Mouse (Mus musculus) embryonic facial prominence, embryonic 15.5 days (tissue): ENCODE results near the gene Lztr1. TPM values are rescaled to one million over a fixed set of nuclear protein-coding genes. Genes with fewer than 3 reads are reported as not detected.
"Not testable (repeated sequence)": the region's sequence is repeated elsewhere in the genome, so short reads cannot be mapped to it uniquely, and the experiment has no call there.

Source experiments
- ATAC-seq: fragments of 200-750 bp; cut with Nextera tagmentation; 2 replicates; pipeline ENCODE4 v1.8.0; 2017; ENCODE audit warnings: low read depth, moderate TSS enrichment; ENCODE audit not compliant: insufficient number of reproducible peaks, low FRiP score, low TSS enrichment
- H3K27ac ChIP-seq: fragments of 300-500 bp; sonication (generic); replicated peaks from 2 replicates; pipeline ENCODE4 v1.5.1; 2015; ENCODE audit warnings: mild to moderate bottlenecking, inconsistent platforms
- H3K27me3 ChIP-seq: fragments of 300-500 bp; sonication (generic); 2 replicates; pipeline ENCODE4 v1.6.1; 2015; ENCODE audit warnings: inconsistent platforms
- H3K36me3 ChIP-seq: fragments of 300-500 bp; sonication (generic); 2 replicates; pipeline ENCODE4 v1.6.1; 2015; ENCODE audit warnings: mild to moderate bottlenecking, inconsistent platforms
- H3K4me1 ChIP-seq: fragments of 300-500 bp; sonication (generic); 2 replicates; pipeline ENCODE4 v1.6.1; 2015; ENCODE audit warnings: inconsistent platforms
- H3K4me2 ChIP-seq: fragments of 300-500 bp; sonication (generic); replicated peaks from 2 replicates; pipeline ENCODE4 v1.6.1; 2015; ENCODE audit warnings: mild to moderate bottlenecking, inconsistent platforms
- H3K4me3 ChIP-seq: fragments of 300-500 bp; sonication (generic); replicated peaks from 2 replicates; pipeline ENCODE4 v1.5.1; 2015; ENCODE audit warnings: mild to moderate bottlenecking, inconsistent platforms
- H3K9ac ChIP-seq: fragments of 300-500 bp; sonication (generic); 2 replicates; pipeline ENCODE4 v1.6.1; 2015; ENCODE audit warnings: inconsistent platforms
- H3K9me3 ChIP-seq: fragments of 300-500 bp; sonication (generic); replicated peaks from 2 replicates; pipeline ENCODE4 v1.6.1; 2016; ENCODE audit warnings: inconsistent platforms
- WGBS: fragments of 180-500 bp; shearing (Covaris S2); methylation state at CpG from one replicate; pipeline ENCODE4 v1.1.7; 2015; 5-methylcytosine and 5-hydroxymethylcytosine counted together
- polyA plus RNA-seq: library from polyadenylated mRNA; unstranded; fragments of >200 nt; fragmentation: Nextera tagmentation; extraction: Ambion mirVana; gene quantifications from 2 replicates; pipeline ENCODE4 v1.2.1, GENCODE M21; 2015

Gene Lztr1
- polyA plus RNA-seq, 1 experiment from 2014 or later = 89.9 TPM

DNA sequence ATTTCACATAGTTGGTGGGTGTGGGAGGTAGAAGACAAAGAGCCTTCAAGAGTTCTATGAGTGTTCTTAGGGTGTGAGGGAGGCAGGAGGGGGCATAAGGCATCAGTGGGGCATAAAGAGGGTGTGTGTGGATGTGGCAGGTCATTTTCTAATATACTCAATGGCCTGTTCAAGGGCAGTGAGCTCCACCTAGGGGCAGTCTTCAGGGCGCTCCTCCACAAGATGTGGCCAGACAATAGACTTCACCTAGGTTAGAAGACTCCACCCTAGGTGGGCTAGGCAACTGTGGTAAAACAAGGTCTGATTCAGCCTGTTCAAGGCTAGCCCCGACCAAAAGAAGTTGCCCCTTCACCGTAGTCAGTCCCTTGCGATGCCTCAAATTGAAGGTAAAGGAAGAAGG, 23.8 kb downstream of the Lztr1 start:
- WGBS = 51% methylated on average over 4 of the region's 4 CpGs

DNA sequence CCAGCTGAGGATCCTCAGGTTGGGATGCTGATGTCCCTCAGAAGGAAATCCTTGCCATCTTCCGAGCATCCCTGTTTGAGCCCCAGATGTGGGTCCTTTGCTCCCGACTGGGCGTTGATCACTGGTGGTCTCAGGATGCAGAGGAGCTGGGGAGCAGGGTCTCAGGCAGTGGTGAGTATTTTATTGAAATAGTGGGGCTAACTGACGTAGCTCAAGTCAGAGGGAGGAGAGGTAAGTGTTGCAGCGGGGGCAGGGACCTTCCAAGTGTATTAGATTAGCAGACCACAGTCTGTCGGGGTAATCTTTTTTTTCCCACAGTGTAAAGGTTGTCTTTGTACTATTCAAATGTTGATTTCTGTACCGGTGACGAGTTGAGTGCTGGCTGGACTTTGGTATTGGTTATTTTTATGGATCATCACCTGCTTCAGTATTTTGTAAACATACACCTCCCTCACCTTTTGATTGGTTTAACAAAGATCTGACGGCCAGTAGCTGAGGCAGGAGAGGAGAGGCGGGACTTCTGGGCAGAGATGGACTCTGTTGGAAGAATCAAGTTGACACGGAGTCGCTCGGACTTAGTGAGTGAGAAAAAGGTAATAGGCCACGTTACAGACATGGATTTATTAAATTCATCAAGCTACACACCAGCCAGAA, 24.3 kb downstream of the Lztr1 start:
- no peaks in the 10 kb centered on the region for H3K9me3 ChIP-seq
- H3K4me3 ChIP-seq = no peak overlapping the region
- H3K27me3 ChIP-seq = no peaks in the 10 kb centered on the region
- no peak overlapping the region for H3K27ac ChIP-seq
- peaks cover 16% of the 10 kb centered on the region for H3K36me3 ChIP-seq
- H3K9ac ChIP-seq = no peak overlapping the region
- 72% methylated on average over 14 of the region's 14 CpGs for WGBS
- H3K4me2 ChIP-seq = no peak overlapping the region
- H3K4me1 ChIP-seq = peaks cover 22% of the 10 kb centered on the region
- no peak for ATAC-seq

More for the DNA sequence above, 23.8 kb downstream of the Lztr1 start:
- Histone ChIP-seq H3K9me3 (no peaks in the 10 kb centered on the region), H3K4me2 (no peak overlapping the region), H3K9ac (no peak overlapping the region), H3K36me3 (peaks cover 21% of the 10 kb centered on the region), H3K4me1 (peaks cover 22% of the 10 kb centered on the region), H3K27me3 (no peaks in the 10 kb centered on the region), H3K27ac (no peak overlapping the region), H3K4me3 (no peak overlapping the region)
- ATAC-seq = no peak

DNA sequence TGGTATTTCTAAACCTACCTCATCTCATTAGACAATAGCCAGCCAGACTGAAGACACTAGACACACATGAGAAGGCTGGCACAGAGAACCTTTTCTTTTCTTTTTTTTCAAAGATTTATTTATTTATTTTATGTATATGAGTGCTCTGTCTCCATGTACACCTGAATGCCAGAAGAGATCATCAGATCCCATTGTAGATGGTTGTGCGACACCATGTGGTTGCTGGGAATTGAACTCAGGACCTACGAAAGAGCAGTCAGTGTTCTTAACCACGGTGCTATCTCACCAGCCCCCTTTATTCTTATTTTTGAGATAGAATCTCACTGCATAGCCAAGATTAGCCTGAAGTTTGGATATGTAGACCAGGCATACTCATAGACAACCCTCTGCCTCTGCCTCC, 28.1 kb downstream of the Lztr1 start:
- no peaks in the 10 kb centered on the region for H3K9me3 ChIP-seq
- no peak overlapping the region for H3K27ac ChIP-seq
- ATAC-seq = no peak
- no peak overlapping the region for H3K9ac ChIP-seq
- WGBS = 89% methylated on average over 3 of the region's 3 CpGs
- H3K27me3 ChIP-seq = peaks cover 4% of the 10 kb centered on the region; the same call in 1 of the 2 replicates
- H3K4me3 ChIP-seq = no peak overlapping the region
- H3K4me1 ChIP-seq = peaks cover 5% of the 10 kb centered on the region
- H3K4me2 ChIP-seq = no peak overlapping the region
- no peaks in the 10 kb centered on the region for H3K36me3 ChIP-seq

DNA sequence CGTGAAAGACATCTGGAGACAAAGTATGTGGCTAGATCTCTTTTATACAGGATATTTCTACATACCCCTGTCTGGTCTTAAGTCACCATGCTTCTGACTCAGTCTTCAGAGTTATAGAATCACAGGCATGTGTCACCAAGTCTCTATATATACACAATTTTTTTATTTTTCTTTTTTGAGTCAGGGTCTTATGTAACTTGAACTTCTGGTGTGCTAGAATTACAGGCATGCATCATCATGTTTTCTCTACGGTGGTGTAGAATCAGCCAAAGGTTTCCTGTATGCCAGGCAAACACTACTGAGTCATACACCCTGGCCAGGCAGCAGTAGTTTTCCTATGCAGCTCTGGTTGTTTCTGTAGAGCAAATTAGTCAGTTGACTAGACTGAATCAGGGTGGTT, 34.1 kb downstream of the Lztr1 start:
- Histone ChIP-seq H3K36me3 (no peaks in the 10 kb centered on the region), H3K9me3 (no peaks in the 10 kb centered on the region), H3K4me2 (no peak overlapping the region), H3K9ac (no peak overlapping the region), H3K4me1 (no peaks in the 10 kb centered on the region), H3K27me3 (peaks cover 4% of the 10 kb centered on the region; the same call in 1 of the 2 replicates), H3K27ac (no peak overlapping the region), H3K4me3 (no peak overlapping the region)
- 55% methylated on average over 2 of the region's 2 CpGs for WGBS
- ATAC-seq = no peak

DNA sequence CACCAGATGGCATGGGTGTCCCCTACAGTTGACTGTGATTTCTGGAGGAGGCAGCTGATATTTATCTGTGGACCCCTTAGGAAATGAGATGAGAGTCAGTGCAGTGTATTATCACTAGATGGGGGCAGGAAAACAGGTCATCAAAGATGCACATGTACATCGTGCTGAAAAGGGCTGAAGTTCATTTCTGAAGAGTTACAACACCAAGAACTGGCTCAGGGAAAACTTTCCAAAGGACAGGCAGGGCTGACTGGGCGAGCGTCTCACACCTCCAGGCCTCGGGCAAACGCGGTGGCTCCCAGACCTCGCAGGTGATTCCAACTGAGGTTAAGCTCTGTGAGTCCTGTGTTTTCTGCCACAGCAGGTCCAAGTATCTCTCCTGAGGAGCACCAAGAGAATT, 44.3 kb downstream of the Lztr1 start:
- H3K36me3 ChIP-seq = no peaks in the 10 kb centered on the region
- no peaks in the 10 kb centered on the region for H3K9me3 ChIP-seq
- H3K27me3 ChIP-seq = no peaks in the 10 kb centered on the region
- no peak for ATAC-seq
- H3K4me3 ChIP-seq = no peak overlapping the region
- H3K4me2 ChIP-seq = no peak overlapping the region
- no peak overlapping the region for H3K9ac ChIP-seq
- H3K4me1 ChIP-seq = peaks cover 10% of the 10 kb centered on the region
- no peak overlapping the region for H3K27ac ChIP-seq
- WGBS = 82% methylated on average over 7 of the region's 7 CpGs

DNA sequence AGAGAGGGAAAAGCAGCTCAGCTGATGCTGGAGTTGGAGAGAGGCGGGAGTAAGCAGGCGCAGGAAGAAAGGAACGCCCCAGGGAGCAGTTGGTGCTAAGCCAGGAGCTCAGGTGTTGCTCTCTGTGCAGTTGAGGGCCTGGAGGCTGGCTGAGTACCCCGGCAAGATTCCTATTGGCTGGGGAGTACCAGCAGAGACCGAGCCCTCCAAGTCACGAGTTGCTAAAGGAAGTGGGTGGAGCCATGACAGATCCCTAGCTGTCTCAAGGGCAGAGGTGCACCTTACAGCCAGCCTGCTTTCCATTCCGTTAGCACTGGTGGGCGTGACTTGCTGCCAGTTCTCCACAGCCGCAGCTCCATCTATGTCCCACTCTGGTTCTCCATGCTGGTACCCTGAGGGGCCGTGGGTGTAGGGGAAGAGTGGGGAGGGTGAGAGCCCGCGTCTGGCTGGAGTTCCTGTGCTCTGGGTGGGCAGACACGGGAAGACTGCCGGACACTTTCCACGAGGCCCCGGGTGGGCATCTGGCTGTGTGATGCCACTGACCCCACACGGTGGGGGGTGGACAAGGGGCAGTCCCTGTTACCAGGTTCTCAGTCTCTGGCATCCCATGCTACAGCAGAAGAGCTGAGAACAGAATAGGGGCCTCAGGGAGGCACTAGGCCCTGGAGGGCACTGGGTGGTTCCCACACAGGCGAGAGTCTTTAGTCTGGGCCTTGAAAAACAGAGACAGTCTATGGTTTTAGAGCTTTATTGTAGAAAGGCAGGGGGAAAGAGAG, 45.6 kb downstream of the Lztr1 start:
- Histone ChIP-seq H3K9ac (no peak overlapping the region), H3K27me3 (0 out of 2 replicates have a peak, but pooled peaks cover 2% of the 10 kb centered on the region), H3K9me3 (no peaks in the 10 kb centered on the region), H3K27ac (no peak overlapping the region), H3K4me2 (peak overlapping the region; percentile 40), H3K4me1 (peaks cover 16% of the 10 kb centered on the region), H3K36me3 (no peaks in the 10 kb centered on the region), H3K4me3 (peak overlapping the region; percentile 17)
- ATAC-seq = peak; percentile 89
- WGBS = 7% methylated on average over 18 of the region's 18 CpGs

DNA sequence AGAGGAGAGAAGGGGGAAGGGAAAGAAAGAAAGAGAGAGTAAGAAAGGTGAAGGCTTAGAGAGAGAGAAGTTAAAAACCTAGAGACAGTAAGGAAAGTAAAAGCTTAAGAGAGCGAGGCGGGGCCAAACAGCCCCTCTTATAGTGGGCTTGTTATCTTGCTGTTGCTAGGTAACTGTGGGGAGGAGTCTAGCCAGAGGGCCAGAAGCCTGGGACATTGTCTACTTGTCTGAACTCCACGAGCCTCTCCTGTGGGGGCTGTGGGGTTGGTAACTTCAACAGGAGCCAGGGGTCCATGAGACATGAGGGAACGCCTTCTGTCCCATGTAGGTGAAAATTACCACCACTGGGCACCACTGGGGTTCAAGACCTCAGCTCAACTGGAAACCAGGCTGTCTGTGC, 46.2 kb downstream of the Lztr1 start:
- not testable (repeated sequence) for H3K27me3 ChIP-seq, ATAC-seq, H3K27ac ChIP-seq, H3K9ac ChIP-seq, H3K36me3 ChIP-seq, H3K4me3 ChIP-seq, H3K9me3 ChIP-seq
- 27% methylated on average over 4 of the region's 4 CpGs for WGBS
- H3K4me2 ChIP-seq = peak overlapping the region; percentile 40; the same call in 1 of the 2 replicates
- peaks cover 19% of the 10 kb centered on the region for H3K4me1 ChIP-seq

DNA sequence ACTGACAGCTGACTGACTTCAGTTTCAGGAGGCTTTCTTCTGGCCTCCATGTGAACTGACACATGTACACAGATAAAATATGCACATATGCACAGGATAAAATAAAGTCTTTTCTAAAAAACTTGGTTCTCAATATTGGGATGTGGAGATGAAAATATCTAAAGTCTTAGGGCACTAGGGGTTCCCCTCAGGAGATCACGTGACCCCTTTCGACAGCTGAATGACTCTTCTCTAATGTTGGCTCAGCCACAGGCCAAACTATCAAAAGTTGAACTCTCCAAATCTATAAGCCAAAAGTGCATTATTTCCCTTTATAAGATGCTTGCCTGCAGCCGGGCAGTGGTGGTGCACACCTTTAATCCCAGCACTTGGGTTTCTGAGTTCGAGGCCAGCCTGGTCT, 47.7 kb downstream of the Lztr1 start:
- Histone ChIP-seq H3K4me2 (no peak overlapping the region), H3K4me1 (peaks cover 25% of the 10 kb centered on the region), H3K9ac (no peak overlapping the region), H3K9me3 (no peaks in the 10 kb centered on the region), H3K27me3 (peaks cover 19% of the 10 kb centered on the region), H3K27ac (no peak overlapping the region), H3K36me3 (no peaks in the 10 kb centered on the region), H3K4me3 (no peak overlapping the region)
- no peak for ATAC-seq
- WGBS = 84% methylated on average over 4 of the region's 4 CpGs

DNA sequence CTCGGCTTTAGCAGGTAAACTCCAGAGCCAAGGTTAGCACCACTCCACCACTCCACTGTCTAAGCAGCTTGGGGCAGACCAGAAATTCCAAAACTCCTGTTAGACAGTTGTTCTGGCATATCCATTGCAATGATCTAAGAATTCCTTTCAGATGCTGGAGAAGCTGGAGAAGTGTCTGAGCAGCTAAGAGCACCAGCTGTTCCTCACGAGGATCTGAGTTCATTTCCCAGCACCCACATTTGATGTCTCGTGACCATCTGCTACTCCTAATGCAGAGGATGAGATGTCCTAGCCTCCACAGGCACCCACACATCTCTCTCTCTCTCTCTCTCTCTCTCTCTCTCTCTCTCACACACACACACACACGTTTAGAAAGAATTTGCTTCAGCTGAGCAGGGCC, 48.4 kb downstream of the Lztr1 start:
- no peak overlapping the region for H3K27ac ChIP-seq
- H3K27me3 ChIP-seq = peaks cover 19% of the 10 kb centered on the region
- no peak for ATAC-seq
- H3K4me2 ChIP-seq = no peak overlapping the region
- no peak overlapping the region for H3K9ac ChIP-seq
- no peaks in the 10 kb centered on the region for H3K36me3 ChIP-seq
- peaks cover 31% of the 10 kb centered on the region for H3K4me1 ChIP-seq
- no peak overlapping the region for H3K4me3 ChIP-seq
- WGBS = 46% methylated on average over 4 of the region's 4 CpGs
- no peaks in the 10 kb centered on the region for H3K9me3 ChIP-seq

DNA sequence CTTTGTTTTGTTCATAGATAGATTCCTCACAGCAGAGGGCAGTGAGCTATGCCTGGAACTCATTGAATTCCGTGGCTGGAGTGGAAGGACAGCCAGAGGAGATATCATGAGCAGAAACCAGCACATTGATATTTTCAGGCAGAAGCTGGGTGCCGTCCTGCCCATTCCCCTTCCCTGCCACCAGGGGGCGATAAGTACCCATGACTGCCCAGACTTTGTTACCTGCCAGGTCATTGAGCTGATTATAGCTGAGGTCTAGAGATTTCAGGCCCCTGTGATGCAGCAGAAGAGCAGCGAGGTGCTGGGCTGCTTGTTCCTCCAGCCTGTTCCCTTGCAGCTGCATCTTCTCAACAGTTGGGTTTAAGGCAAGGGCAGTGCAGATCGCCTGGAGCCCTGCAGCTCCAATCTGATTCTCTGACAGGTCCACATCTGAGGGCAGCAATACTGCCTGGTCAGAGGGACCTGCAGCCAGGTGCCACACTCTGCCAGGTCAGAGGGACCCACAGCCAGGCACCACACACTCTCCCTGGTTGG, 49.5 kb downstream of the Lztr1 start:
- no peak overlapping the region for H3K27ac ChIP-seq
- 3% methylated on average over 5 of the region's 5 CpGs for WGBS
- H3K27me3 ChIP-seq = peaks cover 26% of the 10 kb centered on the region
- H3K4me2 ChIP-seq = peak overlapping the region; percentile 9; the same call in 1 of the 2 replicates
- no peaks in the 10 kb centered on the region for H3K9me3 ChIP-seq
- ATAC-seq = no peak
- no peaks in the 10 kb centered on the region for H3K36me3 ChIP-seq
- H3K4me1 ChIP-seq = peaks cover 32% of the 10 kb centered on the region
- no peak overlapping the region for H3K4me3 ChIP-seq
- no peak overlapping the region for H3K9ac ChIP-seq

DNA sequence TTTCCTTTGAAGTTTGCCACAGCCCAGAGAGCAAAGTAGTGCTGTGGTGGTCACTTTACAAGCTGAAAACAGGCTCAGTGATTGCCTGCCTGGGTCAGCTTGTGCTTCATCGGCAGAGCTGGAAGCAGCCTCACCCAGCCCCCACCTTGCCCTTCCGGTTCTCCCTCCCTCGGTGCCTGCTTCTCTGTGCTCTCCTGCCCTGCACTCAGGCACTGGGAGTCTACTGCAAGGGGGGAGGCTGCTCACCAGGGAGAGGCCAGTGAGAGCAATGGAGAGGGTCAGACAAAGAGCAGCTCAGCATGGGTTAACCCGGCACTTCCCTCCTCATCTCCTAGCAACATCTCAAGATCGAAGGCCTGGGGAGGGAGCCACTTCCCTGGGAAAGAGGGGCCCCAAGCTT, 50.3 kb downstream of the Lztr1 start:
- Histone ChIP-seq H3K9me3 (no peaks in the 10 kb centered on the region), H3K4me3 (no peak overlapping the region), H3K27me3 (peaks cover 27% of the 10 kb centered on the region), H3K36me3 (no peaks in the 10 kb centered on the region), H3K9ac (no peak overlapping the region), H3K4me1 (peaks cover 29% of the 10 kb centered on the region), H3K27ac (no peak overlapping the region), H3K4me2 (peak overlapping the region; percentile 24; the same call in 1 of the 2 replicates)
- ATAC-seq = no peak
- 2% methylated on average over 5 of the region's 5 CpGs for WGBS
